Mouse (Mus musculus) heart, embryonic 12.5 days (tissue): Measurements from ENCODE around the gene Edn2. TPM values are rescaled to one million over a fixed set of nuclear protein-coding genes. Genes with fewer than 3 reads are reported as not detected.

ENCODE experiments used
- ATAC-seq: fragments of 200-750 bp; cut with Nextera tagmentation; 2 replicates; pipeline ENCODE4 v1.8.0; 2017; ENCODE audit warnings: moderate TSS enrichment, moderate library complexity; ENCODE audit not compliant: insufficient number of reproducible peaks, low FRiP score
- H3K27ac ChIP-seq: fragments of 300-500 bp; sonication (generic); 2 replicates; pipeline ENCODE4 v1.5.1; 2016; ENCODE audit warnings: mild to moderate bottlenecking, moderate library complexity; ENCODE audit not compliant: poor library complexity, severe bottlenecking
- H3K27me3 ChIP-seq: fragments of 300-500 bp; sonication (generic); replicated peaks from 2 replicates; pipeline ENCODE4 v1.6.1; 2016; ENCODE audit warnings: mild to moderate bottlenecking, moderate library complexity
- H3K36me3 ChIP-seq: fragments of 300-500 bp; sonication (generic); 2 replicates; pipeline ENCODE4 v1.6.1; 2016; ENCODE audit warnings: mild to moderate bottlenecking, moderate library complexity
- H3K4me1 ChIP-seq: fragments of 300-500 bp; sonication (generic); replicated peaks from 2 replicates; pipeline ENCODE4 v1.6.1; 2016; ENCODE audit warnings: mild to moderate bottlenecking
- H3K4me2 ChIP-seq: fragments of 300-500 bp; sonication (generic); 2 replicates; pipeline ENCODE4 v1.6.1; 2016; ENCODE audit warnings: mild to moderate bottlenecking, moderate library complexity
- H3K4me3 ChIP-seq: fragments of 300-500 bp; sonication (generic); 2 replicates; pipeline ENCODE4 v1.5.1; 2016; ENCODE audit warnings: mild to moderate bottlenecking
- H3K9ac ChIP-seq: fragments of 300-500 bp; sonication (generic); 2 replicates; pipeline ENCODE4 v1.6.1; 2016; ENCODE audit warnings: mild to moderate bottlenecking, moderate library complexity
- H3K9me3 ChIP-seq: fragments of 300-500 bp; sonication (generic); replicated peaks from 2 replicates; pipeline ENCODE4 v1.6.1; 2016; ENCODE audit warnings: mild to moderate bottlenecking, moderate library complexity
- WGBS: fragments of 180-500 bp; shearing (Covaris S2); methylation state at CpG from one replicate; pipeline ENCODE4 v1.1.7; 2016; 5-methylcytosine and 5-hydroxymethylcytosine counted together
- polyA plus RNA-seq: library from polyadenylated mRNA; unstranded; fragments of >200 nt; fragmentation: Nextera tagmentation; extraction: Ambion mirVana; gene quantifications from 2 replicates; pipeline ENCODE4 v1.2.1, GENCODE M21; 2016

Gene Edn2
- polyA plus RNA-seq: 0.38 and 0.55 TPM in 2 replicates

GRCm38 (mm10) chr4:120161166-120161949 lies at the start of gene Edn2:
Gene Edn2 (plus strand): TSS chr4:120161206.
- Histone ChIP-seq H3K9ac (no peak within 1 kb of the TSS), H3K4me2 (peak within 1 kb of the TSS; percentile 58), H3K36me3 (no peaks in the 10 kb centered on the region), H3K27ac (no peak within 1 kb of the TSS), H3K4me1 (peaks cover 32% of the 10 kb centered on the region), H3K27me3 (peaks cover 31% of the 10 kb centered on the region), H3K4me3 (0 out of 2 replicates have a peak within 1 kb of the TSS, but pooled peaks have one; percentile 5), H3K9me3 (no peaks in the 10 kb centered on the region)
- peak; percentile 74 for ATAC-seq
- WGBS: 32% methylated on average over 29 of the region's 29 CpGs

- Histone ChIP-seq H3K4me2 (no peak overlapping the region), H3K4me1 (0 out of 2 replicates have a peak, but pooled peaks cover 3% of the 10 kb centered on the region), H3K4me3 (no peak overlapping the region), H3K27ac (no peak overlapping the region), H3K36me3 (no peaks in the 10 kb centered on the region), H3K9ac (no peak overlapping the region), H3K9me3 (peaks cover 7% of the 10 kb centered on the region; the same call in 1 of the 2 replicates), H3K27me3 (peaks cover 4% of the 10 kb centered on the region; the same call in 1 of the 2 replicates)
- no peak for ATAC-seq
- WGBS: 78% methylated on average over 3 of the region's 3 CpGs
These were observed 45.5 kb upstream of the Edn2 start for GRCm38 (mm10) chr4:120115516-120115915.

DNA sequence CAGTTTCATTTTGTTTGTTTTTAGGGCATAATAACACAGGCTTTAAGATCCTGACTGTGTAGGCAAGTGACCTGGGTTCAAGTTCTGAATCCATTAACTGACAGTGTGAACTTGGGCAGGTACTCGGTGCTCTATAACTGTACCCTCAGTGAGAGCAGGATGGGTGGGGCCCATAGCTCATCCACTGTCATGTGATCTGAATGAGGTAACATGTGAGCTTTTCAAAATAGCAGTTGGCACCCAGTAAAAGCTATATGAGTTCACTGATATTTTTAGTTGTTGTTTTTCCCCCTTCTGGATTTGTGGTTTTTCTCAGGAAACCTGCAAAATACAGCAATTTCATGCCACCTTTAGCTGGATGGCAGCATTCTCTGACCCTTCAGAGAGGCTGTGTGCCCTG lies 44.7 kb upstream of the Edn2 start:
- Histone ChIP-seq H3K9me3 (peaks cover 7% of the 10 kb centered on the region; the same call in 1 of the 2 replicates), H3K4me2 (no peak overlapping the region), H3K36me3 (no peaks in the 10 kb centered on the region), H3K4me1 (0 out of 2 replicates have a peak, but pooled peaks cover 3% of the 10 kb centered on the region), H3K27ac (no peak overlapping the region), H3K4me3 (no peak overlapping the region), H3K9ac (no peak overlapping the region), H3K27me3 (peaks cover 10% of the 10 kb centered on the region; the same call in 1 of the 2 replicates)
- no peak for ATAC-seq
- 69% methylated on average over 1 of the region's 1 CpGs for WGBS

DNA sequence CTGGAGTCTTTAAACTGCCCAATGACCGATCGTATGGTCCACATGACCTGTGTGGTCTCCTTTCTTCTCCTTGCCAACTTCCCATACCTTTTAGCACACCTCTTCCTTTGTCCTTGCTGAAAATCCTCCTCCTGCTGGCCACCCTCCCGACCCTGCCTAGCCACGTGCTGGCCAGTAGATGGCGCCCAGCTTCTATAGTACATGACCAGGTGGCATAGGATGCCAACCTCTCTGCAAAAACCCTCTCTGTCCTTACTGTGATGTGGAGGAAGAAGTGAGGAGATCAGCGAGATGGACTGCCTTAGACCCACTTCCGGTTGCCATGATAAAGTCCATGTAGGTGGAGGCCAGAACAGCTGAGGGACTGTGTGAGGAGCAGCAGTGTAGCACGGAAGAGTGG lies 40.7 kb upstream of the Edn2 start:
- Histone ChIP-seq H3K9me3 (peaks cover 7% of the 10 kb centered on the region; the same call in 1 of the 2 replicates), H3K4me1 (peaks cover 6% of the 10 kb centered on the region; the same call in 1 of the 2 replicates), H3K27ac (no peak overlapping the region), H3K4me3 (no peak overlapping the region), H3K4me2 (no peak overlapping the region), H3K36me3 (no peaks in the 10 kb centered on the region), H3K27me3 (peaks cover 19% of the 10 kb centered on the region), H3K9ac (no peak overlapping the region)
- 27% methylated on average over 8 of the region's 8 CpGs for WGBS
- no peak for ATAC-seq

DNA sequence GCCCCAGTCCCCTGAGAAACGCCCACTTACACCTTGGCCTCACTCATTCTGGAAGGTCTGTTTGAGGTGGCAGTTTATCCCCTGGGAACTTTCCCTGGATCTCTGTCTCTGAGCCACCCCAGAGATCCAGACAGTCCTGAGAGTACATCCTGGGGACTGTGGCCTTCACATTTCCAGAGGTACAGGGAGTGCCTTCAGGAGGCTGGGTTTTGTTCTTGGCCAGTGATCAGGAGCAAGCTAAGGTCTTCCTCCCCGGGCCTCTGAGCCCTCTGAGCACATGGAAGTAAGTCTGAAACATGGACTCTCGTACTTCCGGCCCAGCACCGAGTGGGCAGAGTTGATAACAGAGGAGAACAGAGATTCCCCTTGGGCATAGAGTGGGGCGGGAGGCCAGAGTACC lies 36.4 kb upstream of the Edn2 start:
- no peaks in the 10 kb centered on the region for H3K9me3 ChIP-seq
- no peak overlapping the region for H3K4me2 ChIP-seq
- no peaks in the 10 kb centered on the region for H3K36me3 ChIP-seq
- ATAC-seq: no peak
- no peak overlapping the region for H3K4me3 ChIP-seq
- peaks cover 18% of the 10 kb centered on the region for H3K4me1 ChIP-seq
- 0 out of 2 replicates have a peak overlapping the region, but pooled peaks have one; percentile 2 for H3K9ac ChIP-seq
- peaks cover 19% of the 10 kb centered on the region for H3K27me3 ChIP-seq
- WGBS: 66% methylated on average over 6 of the region's 6 CpGs
- H3K27ac ChIP-seq: no peak overlapping the region

GRCm38 (mm10) chr4:120126047-120126446 lies 35.0 kb upstream of the Edn2 start:
- H3K36me3 ChIP-seq: no peaks in the 10 kb centered on the region
- ATAC-seq: no peak
- WGBS: 85% methylated on average over 6 of the region's 6 CpGs
- no peak overlapping the region for H3K27ac ChIP-seq
- no peak overlapping the region for H3K4me2 ChIP-seq
- no peak overlapping the region for H3K9ac ChIP-seq
- H3K4me3 ChIP-seq: no peak overlapping the region
- no peaks in the 10 kb centered on the region for H3K9me3 ChIP-seq
- peaks cover 22% of the 10 kb centered on the region for H3K27me3 ChIP-seq
- peaks cover 20% of the 10 kb centered on the region for H3K4me1 ChIP-seq

DNA sequence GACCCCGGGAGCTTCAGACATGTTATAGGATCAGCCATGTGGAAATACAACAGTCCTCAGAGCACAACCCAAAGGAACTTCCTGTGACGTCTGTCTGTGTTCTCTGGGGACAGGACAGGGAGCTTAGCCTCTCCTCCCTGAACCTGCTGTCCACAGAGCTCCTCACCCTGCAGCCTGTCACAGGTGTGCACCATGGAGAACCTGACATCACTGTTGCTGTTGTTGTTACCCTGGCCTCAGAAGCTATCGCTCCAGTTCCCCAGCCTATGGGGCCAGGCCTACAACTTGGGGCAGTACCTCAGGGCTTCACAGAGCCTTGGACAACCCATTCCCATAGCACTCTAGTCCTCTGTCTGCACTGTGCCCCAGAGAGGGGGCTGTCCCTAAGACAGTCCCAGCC lies 33.7 kb upstream of the Edn2 start:
- Histone ChIP-seq H3K4me1 (peaks cover 32% of the 10 kb centered on the region), H3K4me3 (no peak overlapping the region), H3K27ac (no peak overlapping the region), H3K27me3 (peaks cover 18% of the 10 kb centered on the region; the same call in 1 of the 2 replicates), H3K9ac (no peak overlapping the region), H3K9me3 (no peaks in the 10 kb centered on the region), H3K4me2 (no peak overlapping the region), H3K36me3 (no peaks in the 10 kb centered on the region)
- WGBS: 86% methylated on average over 3 of the region's 3 CpGs
- ATAC-seq: no peak

- WGBS: 69% methylated on average over 4 of the region's 4 CpGs
- no peak overlapping the region for H3K4me3 ChIP-seq
- no peaks in the 10 kb centered on the region for H3K36me3 ChIP-seq
- peaks cover 32% of the 10 kb centered on the region for H3K4me1 ChIP-seq
- no peaks in the 10 kb centered on the region for H3K9me3 ChIP-seq
- H3K27me3 ChIP-seq: peaks cover 16% of the 10 kb centered on the region; the same call in 1 of the 2 replicates
- no peak overlapping the region for H3K9ac ChIP-seq
- no peak overlapping the region for H3K4me2 ChIP-seq
- no peak for ATAC-seq
- no peak overlapping the region for H3K27ac ChIP-seq
These were observed 33.0 kb upstream of the Edn2 start for GRCm38 (mm10) chr4:120128033-120128432.

DNA sequence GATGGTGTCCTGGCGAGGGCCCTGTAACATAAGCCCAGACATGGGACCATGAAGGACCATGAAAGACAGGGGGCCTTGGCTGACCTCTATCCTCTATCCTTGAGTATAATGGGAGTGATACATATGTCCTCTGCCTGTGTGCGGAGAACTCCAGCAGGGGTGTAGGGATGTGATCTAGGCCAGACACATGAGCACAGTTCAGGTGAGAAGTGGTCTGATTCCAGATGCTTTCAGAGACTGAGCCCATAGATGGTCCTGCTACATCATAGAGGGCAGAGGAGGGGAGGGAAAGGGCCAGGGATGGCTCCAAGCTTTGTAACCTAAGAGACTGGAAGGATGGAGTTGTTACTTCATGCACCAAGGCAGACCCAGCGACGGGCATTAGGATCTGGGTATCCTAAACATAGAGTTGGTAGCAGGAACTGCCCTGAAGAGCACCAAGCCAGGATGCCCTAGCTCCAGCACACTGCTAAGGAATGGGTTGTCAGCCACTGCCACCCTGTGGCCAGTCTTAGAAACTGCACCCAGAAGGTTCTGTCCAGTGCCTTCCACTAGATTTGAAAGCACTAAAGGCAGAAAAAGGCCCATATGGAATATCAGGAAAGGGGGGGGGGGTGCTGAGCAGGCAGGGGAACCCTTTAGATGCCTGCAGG lies 31.6 kb upstream of the Edn2 start:
- Histone ChIP-seq H3K9me3 (no peaks in the 10 kb centered on the region), H3K4me3 (no peak overlapping the region), H3K4me2 (no peak overlapping the region), H3K9ac (no peak overlapping the region), H3K27ac (no peak overlapping the region), H3K27me3 (0 out of 2 replicates have a peak, but pooled peaks cover 8% of the 10 kb centered on the region), H3K4me1 (peaks cover 32% of the 10 kb centered on the region), H3K36me3 (no peaks in the 10 kb centered on the region)
- 0 out of 2 replicates have a peak, but pooled peaks have one; percentile 36 for ATAC-seq
- 43% methylated on average over 4 of the region's 4 CpGs for WGBS

GRCm38 (mm10) chr4:120130926-120131325 lies 30.1 kb upstream of the Edn2 start:
- H3K9me3 ChIP-seq: no peaks in the 10 kb centered on the region
- no peak overlapping the region for H3K4me3 ChIP-seq
- H3K9ac ChIP-seq: no peak overlapping the region
- no peak for ATAC-seq
- peaks cover 23% of the 10 kb centered on the region for H3K4me1 ChIP-seq
- 0 out of 2 replicates have a peak, but pooled peaks cover 6% of the 10 kb centered on the region for H3K27me3 ChIP-seq
- H3K36me3 ChIP-seq: no peaks in the 10 kb centered on the region
- H3K4me2 ChIP-seq: no peak overlapping the region
- WGBS: 76% methylated on average over 4 of the region's 4 CpGs
- H3K27ac ChIP-seq: no peak overlapping the region
